Mouse (Mus musculus) kidney, postnatal 4 days (tissue): ENCODE measurements around the gene Cwh43.

ENCODE experiments used
- DNase-seq, 2 experiments: peaks; one replicate each; pipeline ENCODE4 v3.0.0; 2021; ENCODE audit warnings: mixed read lengths in 2 of 2

The Cwh43 gene

GRCm38 (mm10) chr5:73399768-73400526 is 5.9 kb upstream of the Cwh43 start:
- no peak for DNase-seq

GRCm38 (mm10) chr5:73401341-73401740 is 4.5 kb upstream of the Cwh43 start:
- no peak for DNase-seq

GRCm38 (mm10) chr5:73402911-73403310 is 3.0 kb upstream of the Cwh43 start:
- no peak for DNase-seq

- DNase-seq = no peak
Observed at GRCm38 (mm10) chr5:73403311-73404068, 2.4 kb upstream of the Cwh43 start.

GRCm38 (mm10) chr5:73404790-73405189 is 1.1 kb upstream of the Cwh43 start:
- no peak for DNase-seq

GRCm38 (mm10) chr5:73406861-73407260 is 986 bp downstream of the Cwh43 start:
- peak; percentile 14 to 25 for DNase-seq

- DNase-seq = no peak
Observed at GRCm38 (mm10) chr5:73409970-73410369, 4.1 kb downstream of the Cwh43 start.

GRCm38 (mm10) chr5:73411771-73412170 is 5.9 kb downstream of the Cwh43 start:
- DNase-seq = no peak

GRCm38 (mm10) chr5:73414172-73414571 is 8.3 kb downstream of the Cwh43 start:
- no peak for DNase-seq

GRCm38 (mm10) chr5:73419045-73419695 is 13.3 kb downstream of the Cwh43 start:
- peak; percentile 23 to 29 for DNase-seq

- DNase-seq = no peak
Observed at GRCm38 (mm10) chr5:73426824-73427223, 20.9 kb downstream of the Cwh43 start.

GRCm38 (mm10) chr5:73431581-73431980 is 25.7 kb downstream of the Cwh43 start:
- DNase-seq = peak; percentile 89

GRCm38 (mm10) chr5:73432805-73433204 is 26.9 kb downstream of the Cwh43 start:
- DNase-seq = no peak

GRCm38 (mm10) chr5:73434764-73435163 is 28.9 kb downstream of the Cwh43 start:
- DNase-seq = no peak

GRCm38 (mm10) chr5:73442176-73442575 is 36.3 kb downstream of the Cwh43 start:
- DNase-seq = no peak

- DNase-seq = no peak
Observed at GRCm38 (mm10) chr5:73450276-73450675, 44.4 kb downstream of the Cwh43 start.

- no peak for DNase-seq
Observed at GRCm38 (mm10) chr5:73454502-73455306, 48.8 kb downstream of the Cwh43 start.

- no peak for DNase-seq
Observed at GRCm38 (mm10) chr5:73455307-73455687, 49.4 kb downstream of the Cwh43 start.

GRCm38 (mm10) chr5:73468462-73469433 is 62.9 kb downstream of the Cwh43 start:
- peak; percentile 17 to 26 for DNase-seq

- DNase-seq = no peak
Observed at GRCm38 (mm10) chr5:73474412-73475405, 68.8 kb downstream of the Cwh43 start.
